ENCODE assay signal across 26 mouse cellular contexts in genomic region chr15:84113873-84114272, GRCm38 (mm10). TPM values are rescaled to one million over a fixed set of nuclear protein-coding genes. Genes with fewer than 3 reads are reported as not detected.
"Had no signal": no experiment of that assay in that cellular context is flagged by ENCODE, and none has a peak within 500 bp of the region (broad histone marks: within the 10 kb centered on the region; RNA-seq: fewer than 3 reads in every experiment).

No protein-coding gene starts in this region.

- H3K4me3 ChIP-seq: liver, embryonic 13.5 days; midbrain, embryonic 10.5 days; midbrain, embryonic 13.5 days; midbrain, embryonic 15.5 days; myocyte; neural tube, embryonic 13.5 days; neural tube, embryonic 15.5 days had no signal

- DNase-seq: liver, embryonic 13.5 days; lung, adult 18-20 months; lung, embryonic 14.5 days; lung, postnatal 10 days; lung, postnatal 4 days; retina, postnatal 1 day; right cerebral cortex, adult 18-20 months; right cerebral cortex, postnatal 25 days; right cerebral cortex, postnatal 4 days; spleen, adult 18-20 months; thymus, adult 18-20 months; thymus, postnatal 14 days; thymus, postnatal 36 days had no signal

- H3K4me1 ChIP-seq: liver, embryonic 13.5 days; midbrain, embryonic 10.5 days; midbrain, embryonic 13.5 days; neural tube, embryonic 13.5 days; neural tube, embryonic 15.5 days had no signal

- H3K9me3 ChIP-seq: liver, embryonic 13.5 days; midbrain, embryonic 13.5 days; midbrain, embryonic 15.5 days; neural tube, embryonic 15.5 days had no signal

- H3K27me3 ChIP-seq: midbrain, embryonic 13.5 days; midbrain, embryonic 15.5 days; neural tube, embryonic 13.5 days had no signal

- H3K4me2 ChIP-seq: liver, embryonic 13.5 days; lung, embryonic 14.5 days; midbrain, embryonic 13.5 days; midbrain, embryonic 15.5 days; neural tube, embryonic 13.5 days; neural tube, embryonic 15.5 days had no signal

- H3K36me3 ChIP-seq: liver, embryonic 13.5 days; midbrain, embryonic 10.5 days; midbrain, embryonic 13.5 days; midbrain, embryonic 15.5 days; neural tube, embryonic 13.5 days; neural tube, embryonic 15.5 days had no signal

- H3K9ac ChIP-seq: liver, embryonic 13.5 days; lung, embryonic 14.5 days; midbrain, embryonic 13.5 days; midbrain, embryonic 15.5 days; neural tube, embryonic 13.5 days; neural tube, embryonic 15.5 days had no signal

- H3K27ac ChIP-seq: liver, embryonic 13.5 days; midbrain, embryonic 10.5 days; midbrain, embryonic 13.5 days; midbrain, embryonic 15.5 days; neural tube, embryonic 13.5 days; neural tube, embryonic 15.5 days had no signal

- ATAC-seq: midbrain, embryonic 13.5 days; midbrain, embryonic 15.5 days had no signal

RNA-seq across cellular contexts. Expression of gene Sult4a1, which starts 8.3 kb away (rescaled TPM):
- total RNA-seq: megakaryocyte, adult 5-6 weeks; megakaryocyte-erythroid progenitor cell, adult 5-6 weeks had no signal
- polyA plus RNA-seq: myocyte had no signal

RNA-seq across cellular contexts. Expression of gene Pnpla5, which starts 9.1 kb away (rescaled TPM):
- total RNA-seq: megakaryocyte, adult 5-6 weeks; megakaryocyte-erythroid progenitor cell, adult 5-6 weeks had no signal
- polyA plus RNA-seq: liver, embryonic 13.5 days; lung, embryonic 14.5 days; lung, embryonic 16.5 days; midbrain, embryonic 10.5 days; midbrain, embryonic 13.5 days; midbrain, embryonic 15.5 days; myocyte; neural tube, embryonic 11.5 days; neural tube, embryonic 13.5 days; neural tube, embryonic 15.5 days; small intestine, adult 2 months; stomach, embryonic 14.5 days; stomach, embryonic 16.5 days had no signal

RNA-seq across cellular contexts. Expression of gene Efcab6, which starts 48.7 kb away (rescaled TPM):
- total RNA-seq: megakaryocyte, adult 5-6 weeks; megakaryocyte-erythroid progenitor cell, adult 5-6 weeks had no signal
- polyA plus RNA-seq: liver, embryonic 13.5 days; myocyte; small intestine, adult 2 months had no signal

RNA-seq across cellular contexts. Expression of gene Pnpla3, which starts 53.8 kb away (rescaled TPM):
- total RNA-seq: megakaryocyte, adult 5-6 weeks; megakaryocyte-erythroid progenitor cell, adult 5-6 weeks had no signal
- polyA plus RNA-seq: lung, embryonic 16.5 days had no signal
